Mouse (Mus musculus): ENCODE results near the gene Rps24. TPM values are rescaled to one million over a fixed set of nuclear protein-coding genes. Genes with fewer than 3 reads are reported as not detected.
A peak's percentile ranks its signal among the peaks of the same experiment; 100 is the strongest.
"Not testable (repeated sequence)": the region's sequence is repeated elsewhere in the genome, so short reads cannot be mapped to it uniquely, and the experiment has no call there.

Rps24 gene
- 2,697 and 2,869 TPM in 2 replicates for total RNA-seq (2017)

DNA sequence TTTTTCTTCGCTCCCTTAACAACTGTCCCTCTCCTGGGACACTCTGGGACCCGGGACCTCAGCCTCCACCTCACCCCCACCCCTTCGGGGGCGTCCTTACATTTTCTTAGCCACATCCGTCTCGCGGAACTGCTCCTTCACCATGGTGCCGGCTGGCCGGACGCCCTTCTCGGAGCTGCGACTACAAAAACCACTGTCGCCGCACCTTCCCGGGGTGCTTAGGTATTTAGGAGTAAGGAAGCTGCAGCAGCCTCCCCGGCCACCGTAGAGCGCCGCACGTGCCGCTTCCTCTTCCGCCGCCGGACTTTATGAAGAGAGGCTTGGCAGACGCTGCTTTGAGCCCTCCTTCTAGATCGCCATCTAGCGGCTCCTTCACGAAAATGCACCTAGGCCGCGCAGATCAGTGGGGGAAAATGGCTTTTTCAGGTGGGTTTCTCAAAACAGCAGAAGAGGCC lies at the start of gene Rps24, which contains the start of gene Polr3a:
TSS of gene Rps24 (plus strand) at position 353 of the 455 bp plus-strand sequence.
TSS of gene Polr3a (minus strand) at position 286 of the 455 bp plus-strand sequence.
- peak; percentile 83 for ATAC-seq (ENCODE audit: extremely low read depth, insufficient number of reproducible peaks, low FRiP score, poor library complexity, severe bottlenecking)

DNA sequence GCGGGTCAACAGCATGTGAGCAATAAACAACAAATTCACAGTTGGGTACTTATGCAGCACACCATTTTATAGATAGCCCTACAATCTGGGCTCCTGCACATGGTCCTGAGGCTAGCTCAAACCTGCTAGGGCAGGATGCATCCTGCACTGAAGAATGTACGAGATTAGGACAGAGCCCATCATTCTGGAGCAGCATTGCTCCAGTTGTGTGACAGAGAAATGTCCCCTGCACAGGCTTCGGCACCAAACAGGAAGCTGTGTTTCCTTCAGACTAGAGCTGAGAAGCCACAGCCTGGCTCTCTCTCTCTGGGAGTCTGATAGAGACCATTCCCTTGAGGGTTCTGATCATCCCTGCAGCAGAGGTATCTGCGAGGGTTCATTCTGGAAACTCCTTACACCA lies 43.4 kb upstream of the Rps24 start:
- ATAC-seq (ENCODE audit: extremely low read depth, insufficient number of reproducible peaks, low FRiP score, poor library complexity, severe bottlenecking) = not testable (repeated sequence)

DNA sequence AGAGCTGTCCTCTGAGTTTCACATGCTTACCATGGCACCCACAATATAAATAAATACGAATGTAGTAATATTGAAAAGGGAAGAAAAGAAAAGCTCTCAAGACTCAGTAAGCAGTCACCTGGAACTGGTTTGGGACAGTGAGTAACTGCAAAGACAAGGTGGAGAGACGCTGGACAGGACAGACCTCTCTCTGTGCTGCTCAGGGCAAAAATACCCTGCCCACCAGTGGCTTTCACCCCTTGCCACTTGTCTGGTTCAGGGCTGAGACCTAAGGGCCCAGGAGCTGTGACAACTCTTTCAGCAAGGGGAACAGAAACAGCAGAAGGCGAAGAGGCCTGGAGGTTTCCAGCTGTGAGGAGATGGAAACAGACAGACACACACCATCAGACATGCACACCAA lies 28.7 kb upstream of the Rps24 start:
- ATAC-seq (ENCODE audit: extremely low read depth, insufficient number of reproducible peaks, low FRiP score, poor library complexity, severe bottlenecking) = no peak

DNA sequence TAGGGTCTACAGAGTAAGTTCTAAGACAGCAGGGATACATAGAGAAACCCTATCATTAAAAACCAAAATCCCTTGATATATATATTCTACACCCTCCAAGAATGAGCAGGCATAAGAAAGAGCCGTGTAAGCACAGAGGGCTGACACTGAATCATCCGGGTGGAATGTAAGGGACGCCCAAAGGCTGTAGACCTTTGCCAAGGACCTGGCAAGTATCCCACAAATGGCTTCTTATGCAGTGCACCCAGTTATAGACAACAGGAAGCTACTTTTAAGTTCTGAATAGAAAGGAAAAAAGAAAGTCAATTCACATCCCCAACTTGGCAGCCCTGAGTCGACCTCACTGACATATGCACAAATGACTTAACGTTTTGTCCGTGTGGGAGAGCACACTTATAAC lies 18.1 kb upstream of the Rps24 start:
- no peak for ATAC-seq (ENCODE audit: extremely low read depth, insufficient number of reproducible peaks, low FRiP score, poor library complexity, severe bottlenecking)

DNA sequence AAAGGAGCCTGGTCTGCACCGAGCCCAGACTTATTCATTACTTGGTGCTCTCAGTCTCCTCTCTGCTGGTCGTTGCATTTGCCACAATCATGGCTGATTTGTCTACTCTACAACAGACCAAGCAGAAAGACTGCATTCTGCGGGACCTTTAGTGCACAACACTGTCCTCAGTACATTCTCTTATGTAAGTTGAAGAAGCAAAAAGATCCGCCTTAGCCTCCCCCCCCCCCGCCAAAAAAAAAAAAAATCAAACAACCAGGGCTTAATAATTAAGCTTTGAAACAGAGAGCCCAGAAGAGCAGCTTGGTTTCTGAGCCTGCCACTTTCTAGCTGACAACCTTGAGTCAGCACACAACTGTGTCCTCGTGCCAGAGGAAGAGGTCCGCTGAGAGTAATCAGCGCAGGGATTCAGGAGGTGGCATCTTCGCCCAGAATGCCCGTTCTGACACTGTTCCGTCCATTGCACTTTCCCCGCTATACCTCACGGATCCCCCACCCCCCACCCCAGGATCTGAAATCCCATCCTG lies 621 bp upstream of the Rps24 start:
- ATAC-seq (ENCODE audit: extremely low read depth, insufficient number of reproducible peaks, low FRiP score, poor library complexity, severe bottlenecking) = no peak

DNA sequence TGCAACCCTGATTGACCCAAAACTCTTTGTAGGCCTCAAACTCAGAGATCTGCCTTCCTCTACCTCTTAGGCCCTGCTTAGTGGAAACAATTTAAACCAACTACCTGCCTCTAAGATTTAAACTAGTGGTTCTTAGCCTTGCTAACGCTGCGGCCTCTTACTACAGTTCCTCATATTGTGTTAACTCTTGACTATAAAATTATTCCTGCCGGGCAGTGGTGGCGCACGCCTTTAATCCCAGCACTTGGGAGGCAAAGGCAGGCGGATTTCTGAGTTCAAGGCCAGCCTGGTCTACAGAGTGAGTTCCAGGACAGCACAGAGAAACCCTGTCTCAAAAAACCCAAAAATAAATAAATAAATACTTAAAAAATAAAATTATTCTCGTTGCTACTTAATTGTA lies 2.8 kb downstream of the Rps24 start:
- not testable (repeated sequence) for ATAC-seq (ENCODE audit: extremely low read depth, insufficient number of reproducible peaks, low FRiP score, poor library complexity, severe bottlenecking)

DNA sequence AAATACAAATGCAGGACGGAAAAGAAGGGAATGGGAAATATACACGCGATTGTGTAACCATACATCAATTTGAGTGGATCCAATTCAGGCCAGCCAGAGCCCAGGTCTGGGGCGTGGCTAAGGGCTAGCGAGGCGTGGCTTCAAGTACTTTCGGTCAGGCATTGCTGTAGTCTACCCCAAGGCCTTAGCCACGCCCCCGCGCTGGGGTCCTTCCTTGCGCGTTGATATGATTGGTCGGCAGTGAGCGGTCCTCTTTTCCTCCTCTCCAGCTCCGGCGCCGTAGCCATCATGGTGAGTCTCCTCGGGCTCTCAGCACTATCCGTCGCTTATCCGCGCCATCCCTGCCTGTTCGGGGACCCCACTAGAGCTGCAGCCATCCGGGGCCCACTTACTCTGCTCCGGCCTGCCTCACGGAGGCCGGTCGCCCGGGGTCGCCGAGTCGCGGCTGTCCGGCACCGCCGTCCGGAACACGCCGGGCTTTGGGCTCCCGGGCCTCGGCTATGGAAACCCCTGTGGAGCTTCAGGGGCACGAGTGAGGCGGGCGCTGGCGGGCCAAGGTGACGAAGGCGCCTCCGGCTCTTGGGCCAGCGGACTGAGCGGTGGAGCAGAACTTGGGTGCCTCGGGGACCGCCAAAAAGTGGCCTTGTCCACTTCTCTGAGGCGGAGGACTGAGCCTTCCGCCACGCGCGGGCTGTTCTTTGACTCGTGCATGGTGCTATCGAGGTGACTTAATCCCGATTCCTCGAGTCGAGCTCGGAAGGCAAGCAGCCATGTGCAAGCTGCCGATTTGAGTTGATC lies 3.7 kb downstream of the Rps24 start:
- peak; percentile 96 for ATAC-seq (ENCODE audit: extremely low read depth, insufficient number of reproducible peaks, low FRiP score, poor library complexity, severe bottlenecking)

DNA sequence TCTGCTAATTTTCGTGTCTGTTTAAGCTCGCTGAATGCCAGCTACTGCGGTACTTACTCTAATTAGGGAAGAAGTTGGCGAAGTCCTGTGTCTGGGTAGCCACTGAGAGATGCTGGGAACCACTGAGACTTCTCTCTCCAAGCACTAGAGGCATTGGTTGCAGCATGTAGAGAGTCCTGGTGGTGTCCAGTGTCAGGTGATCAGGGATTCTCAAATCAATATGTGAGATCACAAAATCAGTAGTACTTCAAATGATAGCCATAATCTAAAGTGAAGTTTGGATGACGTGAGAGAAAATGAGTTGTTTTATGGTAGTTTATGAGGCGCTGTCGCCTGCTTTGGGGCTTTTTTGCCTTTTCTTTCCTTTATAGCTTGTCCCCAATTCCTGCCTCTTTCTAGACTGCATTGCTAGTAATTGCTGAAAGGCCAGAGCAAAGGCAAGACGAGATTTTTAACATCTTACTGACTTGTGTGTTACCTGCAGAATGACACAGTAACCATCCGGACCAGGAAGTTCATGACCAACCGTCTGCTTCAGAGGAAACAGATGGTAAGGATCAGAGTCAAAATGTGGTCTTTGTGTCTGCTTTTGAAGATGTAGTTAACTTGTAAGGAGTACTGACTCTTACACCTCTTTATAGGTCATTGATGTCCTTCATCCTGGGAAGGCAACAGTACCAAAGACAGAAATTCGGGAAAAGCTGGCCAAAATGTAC lies 4.5 kb downstream of the Rps24 start:
- no peak for ATAC-seq (ENCODE audit: extremely low read depth, insufficient number of reproducible peaks, low FRiP score, poor library complexity, severe bottlenecking)

DNA sequence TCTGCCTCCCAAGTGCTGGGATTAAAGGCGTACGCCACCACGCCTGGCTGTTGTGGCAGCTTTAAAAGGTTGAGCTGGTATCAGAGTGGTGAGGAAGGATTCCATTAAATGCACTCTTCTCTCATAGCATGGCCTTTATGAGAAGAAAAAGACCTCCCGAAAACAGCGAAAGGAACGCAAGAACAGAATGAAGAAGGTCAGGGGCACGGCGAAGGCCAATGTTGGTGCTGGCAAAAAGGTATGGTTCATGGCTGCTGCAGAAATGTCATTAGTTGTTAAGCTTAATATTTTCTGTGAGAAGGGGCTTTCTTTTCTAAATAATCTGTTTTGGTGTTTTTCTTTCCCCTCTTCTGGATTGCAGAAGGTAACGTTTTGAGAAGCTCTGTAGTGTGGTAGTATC lies 6.3 kb downstream of the Rps24 start:
- ATAC-seq (ENCODE audit: extremely low read depth, insufficient number of reproducible peaks, low FRiP score, poor library complexity, severe bottlenecking) = no peak

DNA sequence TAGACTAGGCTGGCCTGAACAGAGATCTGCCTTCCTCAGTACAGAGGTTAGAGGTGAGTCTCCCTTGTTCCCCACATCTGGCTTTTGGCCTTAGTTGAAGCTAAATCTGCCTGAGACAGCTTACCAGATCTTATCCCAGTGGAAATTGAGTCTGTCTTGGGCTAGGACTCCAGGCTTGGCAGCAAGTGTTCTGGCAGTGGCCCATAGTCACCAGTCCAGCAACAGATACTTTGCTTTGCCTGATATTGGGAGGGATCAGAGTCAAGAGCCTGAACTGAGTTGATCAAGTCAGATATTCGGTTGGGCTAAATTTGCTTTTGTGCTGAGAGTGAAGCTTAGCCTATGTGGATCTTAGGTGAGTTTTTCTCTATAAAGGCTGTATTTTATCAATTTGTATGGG lies 9.6 kb downstream of the Rps24 start:
- ATAC-seq (ENCODE audit: extremely low read depth, insufficient number of reproducible peaks, low FRiP score, poor library complexity, severe bottlenecking) = no peak

DNA sequence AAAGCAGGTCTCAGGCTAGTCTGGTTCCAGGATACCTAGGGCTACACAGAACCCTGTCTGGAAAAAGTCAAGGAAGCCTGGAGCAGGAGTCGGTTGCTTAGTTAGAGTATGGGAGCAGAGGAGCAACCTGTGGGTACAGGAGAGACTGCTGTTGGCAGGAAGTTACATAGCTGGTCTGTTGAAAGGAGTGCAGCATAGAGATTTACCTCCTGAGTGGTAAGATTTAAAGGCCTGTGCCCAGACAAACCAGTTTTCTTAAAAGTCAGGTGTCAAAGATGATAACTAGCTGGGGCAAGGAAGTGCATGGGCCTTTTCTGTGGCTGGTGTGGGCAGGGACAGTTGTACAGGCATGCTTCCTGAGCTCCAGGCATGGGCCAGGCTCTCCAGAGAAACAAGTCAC lies 10.5 kb downstream of the Rps24 start:
- no peak for ATAC-seq (ENCODE audit: extremely low read depth, insufficient number of reproducible peaks, low FRiP score, poor library complexity, severe bottlenecking)

DNA sequence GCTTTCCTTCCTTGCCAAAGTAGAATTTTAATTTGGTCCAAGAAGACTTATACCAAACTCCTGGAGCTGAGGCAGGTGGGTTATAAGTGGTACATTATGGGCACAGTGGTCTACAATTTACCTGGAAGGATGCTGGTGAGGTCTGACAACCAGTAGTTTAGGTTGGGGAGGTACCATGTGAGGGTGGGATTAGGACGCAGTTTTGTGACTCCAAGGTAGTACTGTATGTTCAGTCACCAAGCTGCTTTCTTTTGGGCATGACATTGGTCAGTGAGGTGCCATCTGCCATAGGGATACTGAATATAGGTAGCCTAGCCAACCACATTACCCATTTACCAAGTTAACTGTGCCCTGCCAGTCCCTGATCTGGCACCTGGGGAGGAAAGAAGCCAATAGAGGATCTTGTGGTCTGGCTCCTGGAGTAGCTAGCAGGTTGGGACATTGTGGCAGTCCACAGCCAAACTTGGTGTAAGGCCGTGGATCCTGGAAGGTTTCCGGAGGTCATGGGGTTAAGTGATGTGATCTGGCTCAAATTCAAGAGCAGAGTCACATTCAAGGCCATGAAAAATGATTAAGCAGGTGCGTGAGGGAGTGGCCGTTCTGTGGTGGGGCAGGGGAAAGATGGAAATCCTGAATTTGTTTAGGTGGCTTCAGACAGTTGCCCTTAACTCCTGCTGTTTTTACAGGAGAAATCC lies 11.8 kb downstream of the Rps24 start:
- no peak for ATAC-seq (ENCODE audit: extremely low read depth, insufficient number of reproducible peaks, low FRiP score, poor library complexity, severe bottlenecking)

DNA sequence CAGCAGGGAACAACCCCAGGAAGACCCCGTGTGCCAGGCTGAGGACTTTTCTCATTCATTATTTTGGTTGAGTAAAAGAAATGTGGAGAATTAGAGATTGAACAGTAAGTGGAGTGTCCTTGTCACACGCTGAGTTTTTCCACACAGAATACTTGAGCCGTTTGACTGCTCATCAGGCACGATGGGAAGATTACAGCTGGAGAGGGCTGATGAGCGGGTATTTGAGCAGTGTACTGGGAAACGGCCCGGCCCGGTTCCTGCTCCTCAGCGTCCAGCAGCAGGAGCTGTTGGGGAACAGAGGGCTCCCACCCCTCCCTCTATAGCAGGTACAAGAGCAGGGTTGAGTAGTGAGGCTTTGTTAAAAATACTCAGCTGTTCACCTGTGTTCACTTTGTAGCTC lies 12.6 kb downstream of the Rps24 start:
- ATAC-seq (ENCODE audit: extremely low read depth, insufficient number of reproducible peaks, low FRiP score, poor library complexity, severe bottlenecking) = no peak

DNA sequence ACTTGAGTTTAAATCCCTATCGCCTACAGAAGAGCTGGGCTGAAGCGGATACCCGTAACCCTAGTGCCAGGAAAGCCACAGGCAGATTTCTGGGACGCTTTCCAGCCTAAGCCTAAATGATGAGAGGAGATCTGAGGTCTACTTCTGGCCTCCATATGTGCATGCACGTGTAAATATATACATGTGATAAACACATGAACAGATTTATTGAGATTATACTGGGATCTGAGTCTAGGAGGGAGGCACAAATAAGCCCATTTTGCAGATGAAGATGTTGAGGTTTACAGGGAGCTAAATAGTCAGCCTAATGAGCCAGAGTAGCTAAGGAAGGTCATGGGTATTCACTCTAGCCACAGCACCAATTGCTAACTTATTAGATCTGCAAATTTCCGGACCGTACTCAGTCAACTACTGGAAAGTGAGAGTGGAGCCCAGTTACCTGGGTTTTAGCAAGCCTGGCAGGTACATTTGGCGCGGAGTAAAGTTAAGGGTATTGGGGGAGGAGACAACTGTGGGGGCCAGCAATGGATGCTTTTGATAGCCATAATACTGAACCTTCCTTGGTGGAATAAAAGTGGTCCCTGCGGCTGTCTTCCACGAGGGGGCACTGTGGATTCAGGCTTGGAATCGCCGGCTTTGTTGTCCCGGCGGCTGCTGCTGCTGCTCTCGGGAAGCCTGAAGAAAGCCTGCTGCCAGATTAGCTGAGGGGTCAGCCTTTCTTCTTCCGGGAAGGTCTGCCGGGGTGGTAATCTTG lies 13.3 kb downstream of the Rps24 start:
- ATAC-seq (ENCODE audit: extremely low read depth, insufficient number of reproducible peaks, low FRiP score, poor library complexity, severe bottlenecking) = peak; percentile 35; the same call in 1 of the 2 replicates

DNA sequence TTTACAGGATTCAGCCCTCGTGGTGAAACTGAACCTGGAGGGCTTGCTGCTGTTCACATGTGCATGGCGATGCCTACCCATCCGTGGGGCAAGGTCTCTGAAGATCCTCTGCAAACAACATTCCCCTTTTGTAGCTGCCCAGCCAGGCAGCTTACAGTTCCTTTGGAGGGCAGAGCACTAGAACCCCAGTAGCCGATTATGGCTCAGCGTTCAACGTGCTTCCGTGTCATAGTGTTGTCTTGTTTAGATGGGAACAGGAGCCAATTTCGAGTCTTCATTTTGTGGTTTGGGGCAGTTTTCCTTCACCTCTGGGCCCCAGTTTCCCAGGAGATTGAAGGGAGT lies 13.9 kb downstream of the Rps24 start:
- no peak for ATAC-seq (ENCODE audit: extremely low read depth, insufficient number of reproducible peaks, low FRiP score, poor library complexity, severe bottlenecking)

DNA sequence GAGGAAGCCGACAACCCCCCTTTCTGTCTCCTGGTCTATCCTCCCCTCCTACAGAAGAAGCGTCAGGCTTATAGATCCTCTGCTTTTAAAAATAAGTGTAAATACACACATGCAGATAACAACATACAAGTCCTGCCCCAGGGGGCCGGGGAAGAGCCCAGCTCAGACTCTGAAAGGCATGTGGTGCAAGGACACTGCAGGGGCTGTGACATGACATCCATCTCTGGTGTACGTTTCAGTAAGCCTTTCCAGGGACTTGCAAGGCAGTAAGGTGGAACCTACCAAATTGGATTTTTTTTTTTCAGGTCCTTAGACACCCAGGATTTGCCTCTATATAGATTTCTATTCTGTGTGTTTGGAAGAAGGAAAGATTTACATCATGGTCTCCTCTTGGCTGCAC lies 14.3 kb downstream of the Rps24 start:
- ATAC-seq (ENCODE audit: extremely low read depth, insufficient number of reproducible peaks, low FRiP score, poor library complexity, severe bottlenecking) = no peak

DNA sequence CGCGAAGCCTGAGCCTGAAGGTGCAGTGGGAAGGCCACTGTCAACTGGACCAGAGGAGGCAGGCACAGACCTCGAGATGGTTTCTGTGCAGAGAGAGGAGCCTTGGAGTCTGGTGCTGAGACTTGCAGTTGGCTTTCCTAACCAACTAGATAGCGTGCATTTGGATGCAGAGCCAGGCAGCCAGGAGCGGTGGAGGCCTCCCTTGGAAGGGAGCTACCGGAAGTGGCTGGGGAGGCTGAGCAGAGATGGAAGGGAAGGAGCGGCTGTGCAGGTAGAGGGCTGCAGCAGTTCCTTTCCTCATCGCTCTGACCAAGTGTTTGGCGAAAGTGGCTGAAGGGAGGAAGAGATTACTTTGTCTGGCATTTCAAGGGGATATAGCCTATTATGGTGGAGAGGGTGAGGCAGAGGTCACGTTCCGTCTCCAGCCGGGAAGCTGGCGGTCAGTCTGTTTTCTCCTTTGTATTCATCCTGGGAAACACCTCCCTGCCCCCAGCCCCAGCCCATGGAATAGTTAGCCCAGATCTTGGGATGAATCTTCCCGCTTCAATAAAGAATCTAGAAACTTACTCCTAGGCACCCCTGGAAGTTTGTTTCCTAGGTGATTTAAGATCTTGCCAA lies 20.6 kb downstream of the Rps24 start:
- no peak for ATAC-seq (ENCODE audit: extremely low read depth, insufficient number of reproducible peaks, low FRiP score, poor library complexity, severe bottlenecking)

DNA sequence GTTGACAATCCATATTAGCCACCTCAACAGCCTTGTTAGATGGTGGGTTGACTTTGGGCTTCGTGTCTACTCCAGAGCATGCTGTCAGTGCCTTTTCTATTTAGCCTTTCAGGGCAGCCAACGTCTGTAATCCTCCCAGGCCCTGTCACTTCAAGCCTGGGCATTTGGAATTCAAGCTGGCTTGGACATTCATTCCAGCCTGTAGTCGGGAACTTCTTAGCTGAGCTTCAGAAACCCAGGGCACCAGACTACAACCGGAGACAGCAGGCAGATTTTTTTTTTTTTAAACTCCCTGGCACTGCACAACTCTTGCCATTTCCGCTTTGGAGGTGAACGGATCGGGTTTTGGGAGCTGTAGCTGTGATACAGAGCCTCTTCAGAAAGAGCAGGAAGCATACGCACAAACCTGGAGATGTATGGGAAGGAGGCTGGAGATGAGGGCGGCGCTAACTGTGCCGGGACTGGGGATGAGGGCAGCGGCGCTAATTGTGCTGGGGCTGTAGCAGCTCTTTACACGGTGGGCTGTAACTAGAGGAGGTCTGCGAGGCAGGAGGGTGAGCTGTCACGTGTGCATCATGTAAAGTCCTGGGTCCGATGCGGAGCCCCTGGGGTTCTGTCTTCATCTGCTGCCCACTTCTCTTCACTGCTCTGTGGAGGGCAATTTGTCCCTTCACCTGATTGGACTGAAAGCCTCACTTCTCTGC lies 21.3 kb downstream of the Rps24 start:
- no peak for ATAC-seq (ENCODE audit: extremely low read depth, insufficient number of reproducible peaks, low FRiP score, poor library complexity, severe bottlenecking)

Data from neutrophil, adult 5-6 weeks (primary cell).